Mouse (Mus musculus): ENCODE results near the gene Il31ra.

- no peak for TF ChIP-seq CTCF (IDR thresholded peaks at IDR 0.05; ENCODE audit: extremely low read depth, insufficient read length, insufficient replicate concordance, low read depth, low read length)
- no peak for TF ChIP-seq POLR2A (IDR thresholded peaks at IDR 0.05; ENCODE audit: low read depth, low read length)
Observed at GRCm38 (mm10) chr13:112523346-112523970, 70.7 kb downstream of the Il31ra start.
